Mouse (Mus musculus): Measurements from ENCODE around the gene Snx4. TPM values are rescaled to one million over a fixed set of nuclear protein-coding genes. Genes with fewer than 3 reads are reported as not detected.
"Not testable (repeated sequence)": the region's sequence is repeated elsewhere in the genome, so short reads cannot be mapped to it uniquely, and the experiment has no call there.

Snx4 gene
- 10 to 100 TPM; 32.0 to 36.1 (median 32.4) TPM for total RNA-seq (2022)

GRCm38 (mm10) chr16:33251194-33252051, at the start of gene Snx4:
Gene Snx4, plus strand, starts transcription at chr16:33251442.
- peak; percentile 78 to 85 for DNase-seq (ENCODE audit: low spot score in 2 of 2)

GRCm38 (mm10) chr16:33210812-33211211, 40.4 kb upstream of the Snx4 start:
- no peak for DNase-seq (ENCODE audit: low spot score in 2 of 2)

- no peak for DNase-seq (ENCODE audit: low spot score in 2 of 2)
Measured at GRCm38 (mm10) chr16:33216313-33217003, 34.8 kb upstream of the Snx4 start.

GRCm38 (mm10) chr16:33217553-33218085, 33.6 kb upstream of the Snx4 start:
- not testable (repeated sequence) for DNase-seq (ENCODE audit: low spot score in 2 of 2)

- no peak for DNase-seq (ENCODE audit: low spot score in 2 of 2)
Measured at GRCm38 (mm10) chr16:33222482-33222881, 28.8 kb upstream of the Snx4 start.

DNA sequence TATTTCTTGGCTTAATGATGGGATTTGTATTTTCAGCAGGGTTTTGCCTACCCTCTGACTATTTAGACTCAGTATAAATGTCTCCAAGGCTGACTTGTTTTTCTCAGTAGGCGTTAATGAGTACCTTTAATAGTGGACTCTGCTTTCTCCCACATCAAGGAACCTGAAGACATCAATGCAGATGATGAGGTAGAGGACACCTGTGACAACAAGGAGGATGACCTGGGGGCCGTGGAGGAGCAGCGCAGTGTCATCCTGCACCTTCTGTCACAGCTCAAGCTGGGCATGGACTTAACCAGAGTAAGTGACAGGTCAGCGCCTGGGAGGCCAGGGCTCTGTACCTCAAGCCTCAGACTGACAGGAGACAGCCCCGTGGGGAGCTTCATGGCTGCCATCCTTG, 26.9 kb upstream of the Snx4 start:
- DNase-seq (ENCODE audit: low spot score in 2 of 2) = no peak

- no peak for DNase-seq (ENCODE audit: low spot score in 2 of 2)
Measured at GRCm38 (mm10) chr16:33234128-33234527, 17.1 kb upstream of the Snx4 start.

DNA sequence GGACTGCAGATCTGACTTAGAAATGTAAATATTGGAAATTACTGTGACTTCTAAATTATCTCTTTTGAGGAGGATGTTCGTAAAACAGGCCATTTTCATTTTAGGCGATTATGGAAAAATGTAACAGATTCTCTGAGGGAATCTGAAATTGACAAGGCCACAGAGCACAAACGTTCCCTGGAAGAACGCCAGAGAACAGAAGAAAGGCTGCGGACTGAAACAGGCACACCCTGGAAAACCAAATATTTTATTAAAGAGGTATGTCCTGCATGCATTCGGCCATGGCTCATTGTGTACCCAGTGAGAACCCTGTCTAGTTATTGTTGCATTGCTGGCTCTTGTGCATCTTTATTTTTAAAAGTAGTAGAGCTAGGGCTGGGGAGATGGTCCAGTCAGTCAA, 15.1 kb upstream of the Snx4 start:
- DNase-seq (ENCODE audit: low spot score in 2 of 2) = no peak

DNA sequence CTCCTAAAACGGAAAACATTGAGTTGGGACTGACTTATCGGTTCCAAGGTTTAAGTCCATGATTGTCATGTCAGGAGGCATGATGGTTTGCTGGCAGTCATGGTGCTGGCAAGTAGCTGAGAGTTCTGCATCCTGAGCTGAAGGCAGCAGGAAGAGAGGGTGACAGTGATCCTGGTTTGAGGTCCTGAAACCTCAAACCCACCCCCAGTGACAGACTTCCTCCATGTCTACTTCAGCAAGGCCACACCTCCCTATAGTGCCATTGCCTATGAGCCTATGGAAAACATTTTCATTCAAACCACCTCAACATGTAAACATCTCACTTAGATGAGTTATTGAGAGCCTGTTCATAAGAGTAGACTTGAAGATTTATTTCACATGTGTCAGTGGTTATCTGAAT, 11.9 kb upstream of the Snx4 start:
- no peak for DNase-seq (ENCODE audit: low spot score in 2 of 2)

GRCm38 (mm10) chr16:33242046-33242445, 9.2 kb upstream of the Snx4 start:
- DNase-seq (ENCODE audit: low spot score in 2 of 2) = no peak

GRCm38 (mm10) chr16:33244136-33244691, 7.0 kb upstream of the Snx4 start:
- no peak for DNase-seq (ENCODE audit: low spot score in 2 of 2)

DNA sequence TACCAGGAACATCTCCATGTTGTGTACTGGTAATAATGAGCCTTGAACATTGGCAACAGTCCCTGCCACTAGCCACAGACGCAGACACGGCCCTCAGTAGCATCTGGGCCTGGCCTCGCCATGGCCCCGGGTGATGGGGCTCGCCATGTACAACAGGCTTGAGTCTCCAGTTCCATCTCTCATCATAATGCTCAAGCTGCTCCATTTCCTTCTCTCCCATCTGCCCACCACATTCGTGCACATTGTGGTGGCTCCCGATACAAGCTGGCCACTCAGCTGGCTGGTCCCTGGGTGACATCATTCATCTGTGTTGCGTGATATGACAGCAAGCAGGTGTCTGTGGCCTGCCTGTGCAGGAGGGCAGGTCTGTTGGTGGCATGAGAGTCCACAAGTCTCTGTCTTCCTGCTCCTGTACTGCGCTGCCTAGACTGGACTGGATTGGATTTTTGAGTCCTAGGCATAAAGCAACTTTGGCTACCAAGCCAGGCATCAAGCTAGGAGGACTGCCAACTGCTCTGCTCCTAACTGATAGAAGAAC, 6.2 kb upstream of the Snx4 start:
- DNase-seq (ENCODE audit: low spot score in 2 of 2) = no peak

DNA sequence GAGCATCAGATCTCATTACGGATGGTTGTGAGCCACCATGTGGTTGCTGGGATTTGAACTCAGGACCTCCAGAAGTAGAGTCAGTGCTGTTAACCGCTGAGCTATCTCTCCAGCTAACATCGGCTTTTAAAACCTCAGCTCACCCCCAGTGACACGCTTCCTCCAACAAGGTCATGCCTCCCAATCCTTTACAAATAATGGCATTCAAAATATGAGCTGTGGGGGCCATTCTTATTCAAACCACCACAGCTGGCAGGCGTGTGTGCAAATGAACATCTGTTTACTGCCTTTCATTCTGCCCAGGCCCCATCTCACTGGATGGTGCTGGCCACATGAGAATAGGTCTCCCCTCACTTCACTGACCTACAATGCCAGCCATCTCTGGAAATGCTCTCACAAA, 4.7 kb upstream of the Snx4 start:
- no peak for DNase-seq (ENCODE audit: low spot score in 2 of 2)

- no peak for DNase-seq (ENCODE audit: low spot score in 2 of 2)
Measured at GRCm38 (mm10) chr16:33247006-33247405, 4.2 kb upstream of the Snx4 start.

DNA sequence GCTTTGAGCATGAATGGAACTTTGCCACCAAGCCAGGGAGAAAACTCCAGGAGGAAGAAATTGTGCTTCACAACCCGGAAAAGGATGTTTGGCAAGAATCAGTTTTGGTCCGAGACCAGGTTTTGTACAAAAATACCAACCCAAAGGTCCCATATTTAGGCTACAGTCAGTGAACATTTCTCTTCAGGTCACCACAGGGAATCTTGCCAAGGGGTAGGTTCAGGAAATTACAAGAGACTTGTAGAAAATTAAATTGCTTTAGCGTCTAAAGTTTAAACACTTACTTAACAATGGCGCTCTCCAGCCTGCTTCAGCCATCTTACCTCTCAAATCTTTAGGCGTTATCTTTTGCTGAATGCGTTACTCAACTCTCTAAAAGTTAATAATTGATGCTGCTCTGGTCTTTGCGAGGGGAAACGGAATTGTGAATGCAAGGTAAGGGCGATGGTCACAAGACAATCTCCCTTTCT, 556 bp upstream of the Snx4 start:
- DNase-seq (ENCODE audit: low spot score in 2 of 2) = no peak

- no peak for DNase-seq (ENCODE audit: low spot score in 2 of 2)
Measured at GRCm38 (mm10) chr16:33255601-33256000, 4.4 kb downstream of the Snx4 start.

DNA sequence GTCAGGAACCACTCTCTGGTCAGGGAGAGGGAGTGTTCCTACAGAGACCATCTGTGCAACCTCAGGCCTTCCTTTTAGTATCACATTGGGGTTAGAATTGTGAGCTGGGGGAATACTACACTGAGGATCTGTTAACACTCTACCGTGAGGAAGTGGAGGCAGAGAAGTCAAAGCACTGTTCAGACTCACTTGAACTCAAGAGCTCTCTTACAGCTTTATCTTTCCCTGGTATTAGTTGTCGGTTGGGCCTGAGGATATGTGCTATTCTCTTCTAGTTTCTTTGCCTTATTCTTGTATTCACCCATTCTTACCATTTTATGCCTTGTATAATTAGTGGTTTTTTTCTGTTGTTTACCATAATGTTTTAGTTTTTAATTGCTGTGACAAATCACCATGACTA, 7.3 kb downstream of the Snx4 start:
- no peak for DNase-seq (ENCODE audit: low spot score in 2 of 2)

- DNase-seq (ENCODE audit: low spot score in 2 of 2) = no peak
Measured at GRCm38 (mm10) chr16:33259824-33260223, 8.6 kb downstream of the Snx4 start.

GRCm38 (mm10) chr16:33260825-33261224, 9.6 kb downstream of the Snx4 start:
- no peak for DNase-seq (ENCODE audit: low spot score in 2 of 2)

GRCm38 (mm10) chr16:33261584-33262061, 10.4 kb downstream of the Snx4 start:
- no peak for DNase-seq (ENCODE audit: low spot score in 2 of 2)

DNA sequence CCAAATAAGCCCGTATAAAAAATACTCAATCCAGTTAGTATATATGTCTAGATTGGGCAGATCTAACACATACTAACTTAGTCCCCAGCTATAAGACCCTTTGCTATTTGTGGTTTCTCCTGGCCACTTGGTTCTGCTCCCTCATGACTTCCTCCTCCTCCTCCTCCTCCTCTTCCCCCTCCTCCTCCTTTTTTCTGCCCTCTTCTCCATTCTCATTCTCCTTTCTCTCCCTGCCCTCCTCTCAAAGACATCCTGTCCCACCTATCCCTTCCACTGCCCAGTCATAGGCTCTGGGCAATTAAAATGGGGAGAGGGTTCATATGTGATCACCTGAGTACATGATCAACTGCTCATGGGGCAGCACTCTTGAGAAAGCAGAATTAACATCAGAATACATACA, 10.9 kb downstream of the Snx4 start:
- no peak for DNase-seq (ENCODE audit: low spot score in 2 of 2)

Data from left cerebral cortex, adult 8-10 months (tissue).